Mouse (Mus musculus) neural tube, embryonic 13.5 days (tissue): ENCODE measurements around the gene Pla2g1b. TPM values are rescaled to one million over a fixed set of nuclear protein-coding genes. Genes with fewer than 3 reads are reported as not detected.
"Not testable (repeated sequence)": the region's sequence is repeated elsewhere in the genome, so short reads cannot be mapped to it uniquely, and the experiment has no call there.

Source experiments
- ATAC-seq: fragments of 200-750 bp; cut with Nextera tagmentation; 2 replicates; pipeline ENCODE4 v1.8.0; 2017; ENCODE audit warnings: low read depth, mild to moderate bottlenecking, moderate TSS enrichment, moderate library complexity
- H3K27ac ChIP-seq: fragments of 300-500 bp; sonication (generic); replicated peaks from 2 replicates; pipeline ENCODE4 v1.5.1; 2015; ENCODE audit warnings: moderate library complexity, mild to moderate bottlenecking, inconsistent platforms
- H3K27me3 ChIP-seq: fragments of 300-500 bp; sonication (generic); 2 replicates; pipeline ENCODE4 v1.6.1; 2015; ENCODE audit warnings: mild to moderate bottlenecking, inconsistent platforms
- H3K36me3 ChIP-seq: fragments of 300-500 bp; sonication (generic); 2 replicates; pipeline ENCODE4 v1.6.1; 2015; ENCODE audit warnings: mild to moderate bottlenecking, inconsistent platforms
- H3K4me1 ChIP-seq: fragments of 300-500 bp; sonication (generic); replicated peaks from 2 replicates; pipeline ENCODE4 v1.6.1; 2015; ENCODE audit warnings: inconsistent platforms
- H3K4me2 ChIP-seq: fragments of 300-500 bp; sonication (generic); 2 replicates; pipeline ENCODE4 v1.6.1; 2015; ENCODE audit warnings: inconsistent platforms, mild to moderate bottlenecking, moderate library complexity
- H3K4me3 ChIP-seq: fragments of 300-500 bp; sonication (generic); 2 replicates; pipeline ENCODE4 v1.5.1; 2015; ENCODE audit warnings: mild to moderate bottlenecking, inconsistent platforms
- H3K9ac ChIP-seq: fragments of 300-500 bp; sonication (generic); 2 replicates; pipeline ENCODE4 v1.6.1; 2015; ENCODE audit warnings: moderate library complexity, mild to moderate bottlenecking, inconsistent platforms
- H3K9me3 ChIP-seq: fragments of 300-500 bp; sonication (generic); 2 replicates; pipeline ENCODE4 v1.6.1; 2016; ENCODE audit warnings: inconsistent platforms
- WGBS: fragments of 180-500 bp; shearing (Covaris S2); methylation state at CpG from one replicate; pipeline ENCODE4 v1.1.7; 2015; 5-methylcytosine and 5-hydroxymethylcytosine counted together
- polyA plus RNA-seq: library from polyadenylated mRNA; unstranded; fragments of >200 nt; fragmentation: Nextera tagmentation; extraction: Ambion mirVana; gene quantifications from 2 replicates; pipeline ENCODE4 v1.2.1, GENCODE M21; 2015

Gene Pla2g1b
- polyA plus RNA-seq, 1 experiment from 2014 or later = 0.95 TPM

- no peaks in the 10 kb centered on the region for H3K4me1 ChIP-seq
- no peak overlapping the region for H3K4me2 ChIP-seq
- no peaks in the 10 kb centered on the region for H3K36me3 ChIP-seq
- no peak overlapping the region for H3K9ac ChIP-seq
- no peaks in the 10 kb centered on the region for H3K27me3 ChIP-seq
- no peak overlapping the region for H3K27ac ChIP-seq
- WGBS = 57% methylated on average over 9 of the region's 9 CpGs
- no peak overlapping the region for H3K4me3 ChIP-seq
- H3K9me3 ChIP-seq = no peaks in the 10 kb centered on the region
- no peak for ATAC-seq
Observed at GRCm38 (mm10) chr5:115498307-115499240, 32.5 kb downstream of the Pla2g1b start.

GRCm38 (mm10) chr5:115500383-115500935 is 34.4 kb downstream of the Pla2g1b start:
- no peak for ATAC-seq
- 80% methylated on average over 12 of the region's 12 CpGs for WGBS
- H3K36me3 ChIP-seq = no peaks in the 10 kb centered on the region

GRCm38 (mm10) chr5:115503035-115503434 is 37.0 kb downstream of the Pla2g1b start:
- H3K4me2 ChIP-seq = no peak overlapping the region
- H3K27ac ChIP-seq = no peak overlapping the region
- no peaks in the 10 kb centered on the region for H3K36me3 ChIP-seq
- no peaks in the 10 kb centered on the region for H3K27me3 ChIP-seq
- WGBS = 59% methylated on average over 12 of the region's 12 CpGs
- H3K4me3 ChIP-seq = no peak overlapping the region
- H3K9me3 ChIP-seq = no peaks in the 10 kb centered on the region
- no peak overlapping the region for H3K9ac ChIP-seq
- ATAC-seq = no peak
- H3K4me1 ChIP-seq = peaks cover 11% of the 10 kb centered on the region

More at GRCm38 (mm10) chr5:115500383-115500935, 34.4 kb downstream of the Pla2g1b start:
- H3K4me3 ChIP-seq = no peak overlapping the region
- no peaks in the 10 kb centered on the region for H3K4me1 ChIP-seq
- H3K27ac ChIP-seq = no peak overlapping the region
- no peak overlapping the region for H3K4me2 ChIP-seq
- H3K27me3 ChIP-seq = no peaks in the 10 kb centered on the region
- H3K9ac ChIP-seq = no peak overlapping the region
- no peaks in the 10 kb centered on the region for H3K9me3 ChIP-seq

- not testable (repeated sequence) for H3K9ac ChIP-seq, H3K36me3 ChIP-seq, H3K4me3 ChIP-seq, H3K9me3 ChIP-seq, H3K27ac ChIP-seq, ATAC-seq, H3K27me3 ChIP-seq, H3K4me2 ChIP-seq
- peaks cover 37% of the 10 kb centered on the region for H3K4me1 ChIP-seq
- 78% methylated on average over 4 of the region's 4 CpGs for WGBS
Observed at GRCm38 (mm10) chr5:115505617-115506016, 39.6 kb downstream of the Pla2g1b start.

- peak within 1 kb of the TSS; percentile 90 for H3K4me3 ChIP-seq
- peak; percentile 78 for ATAC-seq
- peak within 1 kb of the TSS; percentile 42; the same call in 1 of the 2 replicates for H3K27ac ChIP-seq
- no peaks in the 10 kb centered on the region for H3K27me3 ChIP-seq
- peak within 1 kb of the TSS; percentile 94 for H3K9ac ChIP-seq
- H3K9me3 ChIP-seq = no peaks in the 10 kb centered on the region
- peak within 1 kb of the TSS; percentile 81 for H3K4me2 ChIP-seq
- no peaks in the 10 kb centered on the region for H3K36me3 ChIP-seq
- H3K4me1 ChIP-seq = peaks cover 38% of the 10 kb centered on the region
- WGBS = under 1% methylated on average over 72 of the region's 74 CpGs
Observed at GRCm38 (mm10) chr5:115506454-115507201, 40.6 kb downstream of the Pla2g1b start, which contains the start of gene Pxn. Gene Pxn, plus strand, starts transcription at chr5:115506676.

- H3K27me3 ChIP-seq = no peaks in the 10 kb centered on the region
- ATAC-seq = no peak; the same call in 1 of the 2 replicates
- H3K27ac ChIP-seq = peak overlapping the region; percentile 30; the same call in 1 of the 2 replicates
- no peaks in the 10 kb centered on the region for H3K9me3 ChIP-seq
- peak overlapping the region; percentile 90 for H3K4me3 ChIP-seq
- peak overlapping the region; percentile 81 for H3K4me2 ChIP-seq
- no peaks in the 10 kb centered on the region for H3K36me3 ChIP-seq
- H3K9ac ChIP-seq = peak overlapping the region; percentile 94
- peaks cover 38% of the 10 kb centered on the region for H3K4me1 ChIP-seq
- WGBS = 25% methylated on average over 12 of the region's 12 CpGs
Observed at GRCm38 (mm10) chr5:115507267-115507980, 41.4 kb downstream of the Pla2g1b start.

GRCm38 (mm10) chr5:115507981-115508858 is 42.2 kb downstream of the Pla2g1b start:
- H3K36me3 ChIP-seq = 0 out of 2 replicates have a peak, but pooled peaks cover 4% of the 10 kb centered on the region
- H3K4me2 ChIP-seq = peak overlapping the region; percentile 81
- H3K27ac ChIP-seq = peak overlapping the region; percentile 30
- no peaks in the 10 kb centered on the region for H3K9me3 ChIP-seq
- peak overlapping the region; percentile 90 for H3K4me3 ChIP-seq
- WGBS = 51% methylated on average over 18 of the region's 18 CpGs
- no peaks in the 10 kb centered on the region for H3K27me3 ChIP-seq
- no peak for ATAC-seq
- peak overlapping the region; percentile 94 for H3K9ac ChIP-seq
- peaks cover 38% of the 10 kb centered on the region for H3K4me1 ChIP-seq

- Histone ChIP-seq H3K9me3 (no peaks in the 10 kb centered on the region), H3K27me3 (no peaks in the 10 kb centered on the region), H3K4me3 (peak overlapping the region; percentile 90), H3K9ac (peak overlapping the region; percentile 94), H3K4me1 (peaks cover 38% of the 10 kb centered on the region), H3K4me2 (peak overlapping the region; percentile 81), H3K36me3 (0 out of 2 replicates have a peak, but pooled peaks cover 4% of the 10 kb centered on the region), H3K27ac (peak overlapping the region; percentile 28; the same call in 1 of the 2 replicates)
- WGBS = 23% methylated on average over 10 of the region's 10 CpGs
- ATAC-seq = no peak
Observed at GRCm38 (mm10) chr5:115508859-115509147, 42.7 kb downstream of the Pla2g1b start.

GRCm38 (mm10) chr5:115509321-115509761 is 43.3 kb downstream of the Pla2g1b start:
- Histone ChIP-seq H3K4me2 (peak overlapping the region; percentile 81), H3K27me3 (no peaks in the 10 kb centered on the region), H3K9ac (peak overlapping the region; percentile 44), H3K4me3 (peak overlapping the region; percentile 90), H3K36me3 (0 out of 2 replicates have a peak, but pooled peaks cover 4% of the 10 kb centered on the region), H3K27ac (peak overlapping the region; percentile 52), H3K4me1 (peaks cover 40% of the 10 kb centered on the region), H3K9me3 (no peaks in the 10 kb centered on the region)
- ATAC-seq = no peak
- 43% methylated on average over 15 of the region's 15 CpGs for WGBS

GRCm38 (mm10) chr5:115509790-115510689 is 44.0 kb downstream of the Pla2g1b start:
- H3K9me3 ChIP-seq = no peaks in the 10 kb centered on the region
- no peak for ATAC-seq
- 0 out of 2 replicates have a peak, but pooled peaks cover 4% of the 10 kb centered on the region for H3K36me3 ChIP-seq
- H3K27me3 ChIP-seq = no peaks in the 10 kb centered on the region
- peak overlapping the region; percentile 44 for H3K9ac ChIP-seq
- H3K4me2 ChIP-seq = peak overlapping the region; percentile 81
- WGBS = 61% methylated on average over 15 of the region's 15 CpGs
- peak overlapping the region; percentile 52 for H3K27ac ChIP-seq
- H3K4me1 ChIP-seq = peaks cover 47% of the 10 kb centered on the region
- H3K4me3 ChIP-seq = peak overlapping the region; percentile 90; the same call in 1 of the 2 replicates
